Mouse (Mus musculus): ENCODE measurements at regions not wholly inside any gene's neighbourhood (a gene's known extent, or its start where the extent isn't known, plus 50 kb on each side); places are given as distances from the start of the nearest gene placed in this dataset.

DNA sequence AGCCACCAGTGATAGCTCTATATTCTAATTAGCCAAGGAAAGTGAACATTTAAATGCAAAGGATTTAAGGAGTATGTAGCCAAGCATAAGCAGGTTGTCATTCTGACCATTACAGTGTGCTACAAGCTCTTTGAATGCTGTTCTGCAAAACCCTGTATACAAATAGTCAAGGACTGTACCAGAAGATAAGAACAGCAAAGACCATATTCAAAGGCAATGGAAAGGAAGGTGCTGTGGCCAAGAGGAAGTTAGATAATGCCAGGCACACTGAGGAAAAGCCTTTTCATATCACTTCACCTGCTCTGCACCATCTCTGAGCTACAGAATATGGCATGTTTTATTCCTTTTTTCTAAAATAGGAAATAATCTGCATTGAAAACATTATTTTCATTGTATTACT, 79.3 kb upstream of the Mtap start:
- TF ChIP-seq POLR2A (IDR thresholded peaks at IDR 0.05; ENCODE audit: borderline replicate concordance, extremely low read depth, low read depth, low read length) = no peak
- no peak for TF ChIP-seq CTCF (IDR thresholded peaks at IDR 0.05; ENCODE audit: insufficient read depth, low read length)

Measured in lung, adult 2 months (tissue).